Mouse (Mus musculus): ENCODE measurements around the gene Phf12.

- TF ChIP-seq CTCF (IDR thresholded peaks at IDR 0.05; ENCODE audit: control insufficient read depth, insufficient read depth, insufficient read length) (no peak), MYOG (IDR thresholded peaks at IDR 0.05; ENCODE audit: control insufficient read depth, extremely low read depth, insufficient read length) (no peak), MYOD1 (IDR thresholded peaks at IDR 0.05; ENCODE audit: control insufficient read depth, insufficient read length, low read depth) (no peak), USF1 (IDR thresholded peaks at IDR 0.05; ENCODE audit: low read depth) (no peak), CEBPB (IDR thresholded peaks at IDR 0.05; ENCODE audit: low read depth) (no peak), FOSL1 (IDR thresholded peaks at IDR 0.05; ENCODE audit: insufficient read depth, low read length, poor library complexity, severe bottlenecking) (no peak)
Observed at GRCm38 (mm10) chr11:77965101-77966036, 17.2 kb upstream of the Phf12 start.
